Mouse (Mus musculus) kidney, embryonic 16.5 days (tissue): ENCODE results near the gene Olfr5. TPM values are rescaled to one million over a fixed set of nuclear protein-coding genes. Genes with fewer than 3 reads are reported as not detected.

Source experiments
- ATAC-seq: fragments of 200-750 bp; cut with Nextera tagmentation; 2 replicates; pipeline ENCODE4 v1.8.0; 2017; ENCODE audit warnings: moderate TSS enrichment; ENCODE audit not compliant: low FRiP score, low TSS enrichment
- H3K27ac ChIP-seq: fragments of 300-500 bp; sonication (generic); 2 replicates; pipeline ENCODE4 v1.5.1; 2014; ENCODE audit warnings: low read length
- H3K27me3 ChIP-seq: fragments of 300-500 bp; sonication (generic); 2 replicates; pipeline ENCODE4 v1.6.1; 2014; ENCODE audit warnings: low read length, control low read depth, mixed read lengths; ENCODE audit not compliant: insufficient read depth
- H3K36me3 ChIP-seq: fragments of 300-500 bp; sonication (generic); 2 replicates; pipeline ENCODE4 v1.6.1; 2014; ENCODE audit warnings: low read length, control low read depth, mixed read lengths; ENCODE audit not compliant: insufficient read depth
- H3K4me1 ChIP-seq: fragments of 300-500 bp; sonication (generic); 2 replicates; pipeline ENCODE4 v1.6.1; 2014; ENCODE audit warnings: low read length, control low read depth, mixed read lengths; ENCODE audit not compliant: insufficient read depth
- H3K4me2 ChIP-seq: fragments of 300-500 bp; sonication (generic); replicated peaks from 2 replicates; pipeline ENCODE4 v1.6.1; 2014; ENCODE audit warnings: low read depth, low read length
- H3K4me3 ChIP-seq: fragments of 300-500 bp; sonication (generic); 2 replicates; pipeline ENCODE4 v1.5.1; 2014; ENCODE audit warnings: mild to moderate bottlenecking, low read length
- H3K9ac ChIP-seq: fragments of 300-500 bp; sonication (generic); replicated peaks from 2 replicates; pipeline ENCODE4 v1.6.1; 2014; ENCODE audit warnings: low read length
- H3K9me3 ChIP-seq: fragments of 300-500 bp; sonication (generic); 2 replicates; pipeline ENCODE4 v1.6.1; 2016; ENCODE audit warnings: low read length, control low read depth
- WGBS: fragments of 180-500 bp; shearing (Covaris S2); extraction: QIAGEN DNeasy Blood & Tissue Kit; methylation state at CpG from one replicate; pipeline ENCODE4 v1.1.7; 2014; 5-methylcytosine and 5-hydroxymethylcytosine counted together
- polyA plus RNA-seq: library from polyadenylated mRNA; unstranded; fragments of >200 nt; fragmentation: Nextera tagmentation; extraction: Ambion mirVana; gene quantifications from 2 replicates; pipeline ENCODE4 v1.2.1, GENCODE M21; 2015

Olfr5 gene
- polyA plus RNA-seq, 1 experiment from 2014 or later: not detected

DNA sequence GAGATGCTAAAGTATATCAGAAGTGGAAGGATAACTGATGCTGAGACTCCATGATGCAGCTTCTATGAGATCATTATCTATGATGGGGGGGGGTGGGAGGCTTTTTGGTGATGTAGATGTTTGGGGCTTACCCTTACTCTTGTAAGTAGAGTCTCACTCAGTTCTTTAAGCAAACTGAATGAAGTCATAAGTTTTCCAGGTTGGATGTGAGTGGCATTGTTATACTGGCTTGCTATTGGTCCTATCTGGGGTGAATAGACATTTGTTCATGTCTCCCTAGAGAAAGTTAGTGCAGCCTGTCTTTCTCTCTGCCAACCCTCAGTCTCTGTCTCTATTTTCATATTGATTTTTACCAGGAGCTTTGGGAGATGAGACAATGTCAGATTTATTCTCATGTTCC is 30.9 kb downstream of the Olfr5 start, which contains the start of gene Olfr1336:
Gene Olfr1336 (plus strand): TSS at position 301 of the 400 bp plus-strand sequence.
- H3K4me3 ChIP-seq: no peak within 1 kb of the TSS
- H3K4me2 ChIP-seq: no peak within 1 kb of the TSS
- H3K27me3 ChIP-seq: no peaks in the 10 kb centered on the region
- no peaks in the 10 kb centered on the region for H3K4me1 ChIP-seq
- peaks cover 6% of the 10 kb centered on the region for H3K9me3 ChIP-seq
- H3K9ac ChIP-seq: no peak within 1 kb of the TSS
- no peaks in the 10 kb centered on the region for H3K36me3 ChIP-seq
- no peak for ATAC-seq
- no peak within 1 kb of the TSS for H3K27ac ChIP-seq

DNA sequence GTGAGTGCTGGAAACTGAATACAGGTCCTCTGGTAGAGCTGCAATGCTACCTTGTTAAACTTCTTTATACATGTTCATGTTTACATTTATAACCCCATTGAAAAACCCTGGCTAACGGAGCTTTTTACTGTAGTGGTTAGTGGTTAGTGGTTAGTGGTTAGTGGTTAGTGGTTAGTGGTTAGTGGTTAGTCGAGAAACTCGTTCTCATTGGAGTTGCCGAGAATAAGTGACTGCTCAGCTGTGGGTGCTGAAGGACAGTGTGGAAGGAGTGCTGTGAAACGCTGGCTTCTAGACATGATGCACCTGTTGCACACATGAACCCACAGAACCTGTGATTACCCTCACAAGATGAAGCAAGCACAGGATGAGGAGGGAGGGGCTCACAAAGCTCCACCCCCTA is 39.0 kb downstream of the Olfr5 start:
- ATAC-seq: no peak
- WGBS: 86% methylated on average over 5 of the region's 5 CpGs
- Histone ChIP-seq H3K9ac (no peak overlapping the region), H3K27me3 (no peaks in the 10 kb centered on the region), H3K36me3 (no peaks in the 10 kb centered on the region), H3K27ac (no peak overlapping the region), H3K4me3 (no peak overlapping the region), H3K9me3 (peaks cover 4% of the 10 kb centered on the region), H3K4me2 (no peak overlapping the region), H3K4me1 (no peaks in the 10 kb centered on the region)

DNA sequence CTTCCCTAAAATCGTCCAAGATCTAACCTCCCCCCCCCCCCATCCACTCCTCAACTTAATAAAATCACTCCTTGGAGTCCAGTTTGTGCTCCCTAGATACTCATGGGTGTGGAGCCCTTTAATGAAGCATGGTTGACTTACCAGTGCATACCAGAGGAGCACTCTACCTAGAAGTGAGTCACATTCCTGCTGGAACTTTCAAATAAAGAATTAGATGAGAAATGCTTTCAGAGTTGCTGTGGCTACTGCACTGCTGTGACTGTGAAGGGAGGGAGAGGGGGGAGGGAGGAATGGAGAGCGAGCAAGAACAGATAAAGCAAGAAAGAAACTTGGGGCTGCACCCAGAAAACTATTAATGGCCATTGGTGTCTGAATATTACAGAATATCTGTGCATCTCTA is 45.6 kb downstream of the Olfr5 start:
- H3K36me3 ChIP-seq: no peaks in the 10 kb centered on the region
- H3K4me2 ChIP-seq: no peak overlapping the region
- no peak overlapping the region for H3K9ac ChIP-seq
- no peaks in the 10 kb centered on the region for H3K27me3 ChIP-seq
- WGBS: 48% methylated on average over 2 of the region's 2 CpGs
- no peak overlapping the region for H3K27ac ChIP-seq
- no peaks in the 10 kb centered on the region for H3K4me1 ChIP-seq
- H3K4me3 ChIP-seq: no peak overlapping the region
- H3K9me3 ChIP-seq: no peaks in the 10 kb centered on the region; the same call in 1 of the 2 replicates
- ATAC-seq: no peak

DNA sequence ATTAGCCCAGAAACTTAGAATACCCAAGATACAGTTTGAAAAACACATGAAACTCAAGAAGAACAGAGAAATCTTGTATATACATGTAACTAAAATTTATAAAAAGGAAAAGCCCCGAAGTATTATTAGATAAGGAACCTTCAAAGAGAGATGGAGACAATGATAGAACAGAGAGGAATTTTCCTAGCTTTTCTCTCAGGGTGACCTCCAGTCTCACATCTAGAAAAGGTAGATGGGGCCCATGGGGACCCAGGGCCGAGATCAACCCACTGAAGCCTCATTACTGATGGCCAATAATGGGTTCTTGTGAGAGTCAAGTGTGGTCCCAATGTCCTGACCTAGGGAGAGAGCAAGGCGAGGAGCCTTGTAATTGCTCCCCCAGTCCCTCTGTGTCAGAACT is 48.4 kb downstream of the Olfr5 start, which contains the start of gene Olfr1344:
Gene Olfr1344 (plus strand): TSS at position 301 of the 400 bp plus-strand sequence.
- H3K9me3 ChIP-seq: no peaks in the 10 kb centered on the region; the same call in 1 of the 2 replicates
- H3K27ac ChIP-seq: no peak within 1 kb of the TSS
- H3K4me2 ChIP-seq: no peak within 1 kb of the TSS
- no peak within 1 kb of the TSS for H3K9ac ChIP-seq
- H3K4me1 ChIP-seq: no peaks in the 10 kb centered on the region
- H3K36me3 ChIP-seq: no peaks in the 10 kb centered on the region
- H3K4me3 ChIP-seq: no peak within 1 kb of the TSS
- no peak for ATAC-seq
- no peaks in the 10 kb centered on the region for H3K27me3 ChIP-seq
- 69% methylated on average over 3 of the region's 3 CpGs for WGBS

DNA sequence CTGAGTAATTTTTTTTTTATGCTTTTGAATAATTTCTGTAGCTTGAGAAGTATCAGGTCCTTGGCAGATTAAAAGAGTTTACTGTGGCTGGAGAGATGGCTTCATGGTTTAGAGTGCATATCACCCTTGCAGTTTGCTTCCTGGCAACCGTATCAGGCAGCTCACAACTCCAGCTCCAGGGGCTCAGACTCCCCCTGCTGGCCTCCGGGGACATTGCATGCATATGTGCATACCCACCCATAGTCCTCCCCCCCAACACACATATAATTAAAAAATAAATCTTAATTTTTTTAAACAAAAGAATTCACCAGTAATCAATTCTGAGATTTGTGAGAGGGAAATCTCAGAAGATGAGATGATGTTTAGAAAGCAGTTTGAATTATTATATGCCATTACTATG is 56.4 kb downstream of the Olfr5 start:
- ATAC-seq: no peak

DNA sequence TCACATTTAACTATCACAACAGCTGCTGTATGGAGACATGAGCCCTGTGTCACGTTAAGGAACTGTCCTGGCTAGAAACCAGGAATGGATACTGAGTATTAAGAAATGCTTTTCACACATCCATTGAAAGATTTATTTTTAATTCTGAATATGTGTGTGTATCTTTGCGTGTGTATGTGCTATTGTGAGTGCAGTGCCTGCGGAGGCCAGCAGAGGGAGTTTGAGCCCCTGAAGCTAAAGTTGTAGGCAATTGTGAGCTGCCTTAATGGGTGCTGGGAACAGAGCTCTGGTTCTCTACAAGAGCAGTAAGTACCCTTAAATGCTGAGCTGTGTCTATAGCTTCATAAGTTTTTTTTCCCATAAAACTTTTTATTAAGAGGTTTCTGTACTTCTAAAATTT is 57.4 kb downstream of the Olfr5 start:
- H3K4me3 ChIP-seq: no peak overlapping the region
- H3K27ac ChIP-seq: no peak overlapping the region
- H3K9ac ChIP-seq: no peak overlapping the region
- H3K27me3 ChIP-seq: no peaks in the 10 kb centered on the region
- H3K4me2 ChIP-seq: no peak overlapping the region
- WGBS: 88% methylated on average over 3 of the region's 3 CpGs
- no peaks in the 10 kb centered on the region for H3K36me3 ChIP-seq
- H3K4me1 ChIP-seq: no peaks in the 10 kb centered on the region
- peaks cover 5% of the 10 kb centered on the region for H3K9me3 ChIP-seq
- no peak for ATAC-seq

More for the DNA sequence above, 56.4 kb downstream of the Olfr5 start:
- Histone ChIP-seq H3K9me3 (peaks cover 5% of the 10 kb centered on the region), H3K36me3 (no peaks in the 10 kb centered on the region), H3K27ac (no peak overlapping the region), H3K27me3 (no peaks in the 10 kb centered on the region), H3K4me1 (no peaks in the 10 kb centered on the region), H3K4me3 (no peak overlapping the region), H3K9ac (no peak overlapping the region), H3K4me2 (no peak overlapping the region)
- WGBS: 37% methylated on average over 2 of the region's 2 CpGs

Other genes with a start within 250 kb of the Olfr5 start
- not detected in 2 replicates for gene Epp13, start 234.2 kb downstream of the Olfr5 start, polyA plus RNA-seq
- gene Zfp667, start 200.4 kb downstream of the Olfr5 start, polyA plus RNA-seq: 4.9 and 6.8 TPM in 2 replicates
- gene Zfp583, start 155.7 kb downstream of the Olfr5 start, polyA plus RNA-seq: 5.8 and 6.3 TPM in 2 replicates
- 2.3 TPM in 2 replicates for gene Gm3854, start 143.2 kb downstream of the Olfr5 start, polyA plus RNA-seq
- gene Zfp78, start 123.7 kb downstream of the Olfr5 start, polyA plus RNA-seq: 1.6 and 3.9 TPM in 2 replicates
- gene Zfp28, start 103.6 kb downstream of the Olfr5 start, polyA plus RNA-seq: 8.9 and 9.0 TPM in 2 replicates
- gene Smim17, start 88.2 kb downstream of the Olfr5 start, polyA plus RNA-seq: 0.35 TPM in 1 of 2 replicates, not detected in the other
- gene Gm20715, start 76.7 kb downstream of the Olfr5 start, polyA plus RNA-seq: not detected in 2 replicates
- not detected in 2 replicates for gene Olfr1344, start 48.3 kb downstream of the Olfr5 start, polyA plus RNA-seq
- gene Olfr1336, start 30.8 kb downstream of the Olfr5 start, polyA plus RNA-seq: not detected in 2 replicates
- gene Olfr1346, start 19.8 kb downstream of the Olfr5 start, polyA plus RNA-seq: not detected in 2 replicates
- gene Olfr1347, start 12.8 kb upstream of the Olfr5 start, polyA plus RNA-seq: not detected in 2 replicates
- not detected in 2 replicates for gene Olfr1348, start 21.8 kb upstream of the Olfr5 start, polyA plus RNA-seq
- gene Olfr1349, start 36.0 kb upstream of the Olfr5 start, polyA plus RNA-seq: not detected in 2 replicates
- not detected in 2 replicates for gene Olfr1350, start 77.9 kb upstream of the Olfr5 start, polyA plus RNA-seq
- gene Zim1, start 209.5 kb upstream of the Olfr5 start, polyA plus RNA-seq: 3.1 and 3.8 TPM in 2 replicates
- gene Peg3, start 243.5 kb upstream of the Olfr5 start, polyA plus RNA-seq: 145 and 166 TPM in 2 replicates
- gene Usp29, start 243.6 kb upstream of the Olfr5 start, polyA plus RNA-seq: 5.2 and 6.5 TPM in 2 replicates